Mouse (Mus musculus) bone marrow macrophage, adult 2 months (primary cell): ENCODE results near the gene Abhd5.

Experiments
- CTCF ChIP-seq: IDR thresholded peaks from 2 replicates; pipeline ENCODE4 v1.5.1; 2012; ENCODE audit warnings: low read depth, mild to moderate bottlenecking, low read length, moderate library complexity
- POLR2A ChIP-seq: IDR thresholded peaks from 2 replicates; pipeline ENCODE4 v1.6.1; 2012; ENCODE audit warnings: mild to moderate bottlenecking, low read depth, low read length, borderline replicate concordance

GRCm38 (mm10) chr9:122311051-122311760 is 40.2 kb upstream of the Abhd5 start:
- TF ChIP-seq CTCF (no peak), POLR2A (no peak)
